Comparison of ENCODE assay signal across 8 mouse cellular contexts in the genomic region with DNA sequence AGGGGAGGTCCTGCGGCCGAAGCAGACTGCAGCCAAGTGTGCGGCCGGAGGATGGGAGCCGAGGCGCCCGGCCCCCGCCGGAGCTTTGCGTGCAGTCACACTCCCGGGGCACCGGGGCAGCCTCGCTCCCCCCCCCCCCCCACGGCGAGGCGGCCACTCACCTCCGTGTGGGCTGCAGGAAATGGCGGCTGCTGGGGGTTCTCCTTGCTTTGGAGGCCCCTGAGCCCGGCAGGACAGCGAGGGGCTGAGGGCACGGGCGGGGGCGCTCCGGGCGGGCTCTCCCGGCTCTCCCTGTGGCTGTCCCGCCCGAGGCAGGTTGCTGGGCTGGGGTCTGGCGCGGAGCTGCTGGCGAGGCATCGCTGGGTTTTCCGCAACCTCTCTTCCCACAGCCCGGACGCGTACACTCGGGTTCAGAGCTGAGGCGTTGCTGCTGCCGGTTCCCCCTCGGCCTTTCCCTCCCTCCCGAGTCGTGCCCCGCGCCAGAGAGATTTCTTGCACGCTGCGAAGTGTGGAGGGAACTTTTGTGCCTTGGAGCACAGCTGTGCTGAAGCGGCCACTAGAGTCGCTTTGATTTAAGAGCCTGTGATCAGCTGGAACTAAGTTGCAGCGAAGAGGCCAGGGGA. TPM values are rescaled to one million over a fixed set of nuclear protein-coding genes. Genes with fewer than 3 reads are reported as not detected.
A peak's percentile ranks its signal among the peaks of the same experiment; 100 is the strongest.
DNase-seq lines count a peak whose midpoint lies in the region; ATAC-seq lines count a peak whose summit lies in the region.

No protein-coding gene starts in this region.

- peak; percentile 3 to 9 for DNase-seq in layer of hippocampus, postnatal 25 days (ENCODE audit: extremely low spot score in 1 of 2, low spot score in 1 of 2)
- DNase-seq in layer of hippocampus, adult 8-10 months (ENCODE audit: low spot score in 2 of 2), result no peak
- peak; percentile 39 for DNase-seq in brain, adult 2 months (ENCODE audit: low read depth, low spot score)
- DNase-seq in forebrain, embryonic 14.5 days (ENCODE audit: low spot score), result peak; percentile 41
- DNase-seq in liver, embryonic 13.5 days, result no peak
- DNase-seq in retina, embryonic 14.5 days (ENCODE audit: low spot score), result peak; percentile 39
- no peak for DNase-seq in spleen, postnatal 36 days (ENCODE audit: low spot score in 2 of 2)

- peak overlapping the region; percentile 52 for H3K4me3 ChIP-seq in forebrain, embryonic 14.5 days (ENCODE audit: low read depth, low read length)
- H3K4me3 ChIP-seq in hindbrain, embryonic 13.5 days, result peak overlapping the region; percentile 59
- H3K4me3 ChIP-seq in liver, embryonic 13.5 days (replicated peaks), result peak overlapping the region; percentile 53

- H3K4me2 ChIP-seq in forebrain, embryonic 14.5 days (ENCODE audit: low read length), result peak overlapping the region; percentile 61
- H3K4me2 ChIP-seq in hindbrain, embryonic 13.5 days, result peak overlapping the region; percentile 62
- peak overlapping the region; percentile 70 for H3K4me2 ChIP-seq in liver, embryonic 13.5 days

- H3K27ac ChIP-seq in forebrain, embryonic 14.5 days (ENCODE audit: low read depth, low read length), result peak overlapping the region; percentile 48; the same call in 1 of the 2 replicates
- peak overlapping the region; percentile 64 for H3K27ac ChIP-seq in hindbrain, embryonic 13.5 days
- no peak overlapping the region for H3K27ac ChIP-seq in liver, embryonic 13.5 days

- H3K36me3 ChIP-seq in forebrain, embryonic 14.5 days (ENCODE audit: control insufficient read depth, insufficient read depth, low read length), result no peaks in the 10 kb centered on the region
- H3K36me3 ChIP-seq in hindbrain, embryonic 13.5 days, result no peaks in the 10 kb centered on the region
- no peaks in the 10 kb centered on the region for H3K36me3 ChIP-seq in liver, embryonic 13.5 days

- H3K9me3 ChIP-seq in forebrain, embryonic 14.5 days (replicated peaks; ENCODE audit: control insufficient read depth, low read length), result no peaks in the 10 kb centered on the region
- no peaks in the 10 kb centered on the region for H3K9me3 ChIP-seq in hindbrain, embryonic 13.5 days
- H3K9me3 ChIP-seq in liver, embryonic 13.5 days (replicated peaks), result no peaks in the 10 kb centered on the region

- WGBS in forebrain, embryonic 14.5 days, result 24% methylated on average over 30 of the region's 49 CpGs
- WGBS in hindbrain, embryonic 13.5 days, result 14% methylated on average over 23 of the region's 49 CpGs
- 8% methylated on average over 46 of the region's 49 CpGs for WGBS in liver, embryonic 13.5 days (ENCODE audit: insufficient replicate concordance)

- no peaks in the 10 kb centered on the region for H3K4me1 ChIP-seq in forebrain, embryonic 14.5 days (ENCODE audit: control insufficient read depth, insufficient read depth, low read length)
- H3K4me1 ChIP-seq in hindbrain, embryonic 13.5 days (replicated peaks), result peaks cover 3% of the 10 kb centered on the region; the same call in 1 of the 2 replicates
- no peaks in the 10 kb centered on the region for H3K4me1 ChIP-seq in liver, embryonic 13.5 days (replicated peaks)

- no peaks in the 10 kb centered on the region for H3K27me3 ChIP-seq in forebrain, embryonic 14.5 days (replicated peaks; ENCODE audit: control insufficient read depth, insufficient read depth, low read length)
- H3K27me3 ChIP-seq in hindbrain, embryonic 13.5 days, result no peaks in the 10 kb centered on the region
- H3K27me3 ChIP-seq in liver, embryonic 13.5 days, result peaks cover 21% of the 10 kb centered on the region

- peak overlapping the region; percentile 67 for H3K9ac ChIP-seq in forebrain, embryonic 14.5 days (ENCODE audit: low read length)
- H3K9ac ChIP-seq in hindbrain, embryonic 13.5 days, result peak overlapping the region; percentile 76
- peak overlapping the region; percentile 36; the same call in 1 of the 2 replicates for H3K9ac ChIP-seq in liver, embryonic 13.5 days

- peak; percentile 53 for ATAC-seq in forebrain, embryonic 14.5 days
- ATAC-seq in hindbrain, embryonic 13.5 days (ENCODE audit: low FRiP score), result peak; percentile 50
- peak; percentile 12; the same call in 1 of the 2 replicates for ATAC-seq in liver, embryonic 13.5 days (ENCODE audit: low read depth)

RNA-seq across cellular contexts. Expression of gene Shroom4, which starts 0.9 kb away (rescaled TPM):
- total RNA-seq in layer of hippocampus, postnatal 25 days (2021), result 1 to 10 TPM; 4.5 to 6.6 TPM
- 1 to 10 TPM; 5.0 to 6.5 (median 5.9) TPM for total RNA-seq in layer of hippocampus, adult 8-10 months (2022)
- polyA plus RNA-seq in forebrain, embryonic 14.5 days (2014; fragmentation: Nextera tagmentation; extraction: Ambion mirVana), result 1.7 and 1.8 TPM in 2 replicates
- 1.4 and 2.4 TPM in 2 replicates for polyA plus RNA-seq in hindbrain, embryonic 13.5 days (2015; fragmentation: Nextera tagmentation; extraction: Ambion mirVana)
- polyA plus RNA-seq in liver, embryonic 13.5 days (2015; fragmentation: Nextera tagmentation; extraction: Ambion mirVana), result 0.25 and 0.41 TPM in 2 replicates

Comparison
In these comparisons a context has a peak if more than half of its experiments do, and no peak if none do; other contexts are left out.
1. DNase-seq: peak in layer of hippocampus, postnatal 25 days (2 of 2), brain, adult 2 months (single experiment), forebrain, embryonic 14.5 days (single experiment) and retina, embryonic 14.5 days (single experiment); none in layer of hippocampus, adult 8-10 months (0 of 2), liver, embryonic 13.5 days (single experiment) and spleen, postnatal 36 days (0 of 2).
2. Peak in every context shown above with its lines, with median percentiles within 50 percentile points of each other: ATAC-seq, H3K4me2 ChIP-seq, H3K4me3 ChIP-seq and H3K9ac ChIP-seq.